Mouse (Mus musculus) limb, embryonic 14.5 days (tissue): ENCODE measurements around the gene Zfp239. TPM values are rescaled to one million over a fixed set of nuclear protein-coding genes. Genes with fewer than 3 reads are reported as not detected.
A peak's percentile ranks its signal among the peaks of the same experiment; 100 is the strongest.
"Not testable (repeated sequence)": the region's sequence is repeated elsewhere in the genome, so short reads cannot be mapped to it uniquely, and the experiment has no call there.

Experiments used
- ATAC-seq: fragments of 200-750 bp; cut with Nextera tagmentation; 2 replicates; pipeline ENCODE4 v1.8.0; 2017; ENCODE audit warnings: low read depth, moderate number of reproducible peaks, moderate TSS enrichment; ENCODE audit not compliant: low FRiP score
- DNase-seq: peaks from one replicate; pipeline ENCODE4 v3.0.0-alpha.2; 2015; ENCODE audit warnings: low spot score
- H3K27ac ChIP-seq: fragments of 300-500 bp; sonication (generic); replicated peaks from 2 replicates; pipeline ENCODE4 v1.5.1; 2014; ENCODE audit warnings: low read depth, mild to moderate bottlenecking, low read length, moderate library complexity, mixed read lengths
- H3K27me3 ChIP-seq: fragments of 300-500 bp; sonication (generic); 2 replicates; pipeline ENCODE4 v1.6.1; 2014; ENCODE audit warnings: low read length, mixed read lengths; ENCODE audit not compliant: control insufficient read depth, insufficient read depth
- H3K36me3 ChIP-seq: fragments of 300-500 bp; sonication (generic); 2 replicates; pipeline ENCODE4 v1.6.1; 2014; ENCODE audit warnings: mild to moderate bottlenecking, low read length, moderate library complexity, mixed read lengths; ENCODE audit not compliant: control insufficient read depth, insufficient read depth
- H3K4me1 ChIP-seq: fragments of 300-500 bp; sonication (generic); 2 replicates; pipeline ENCODE4 v1.6.1; 2014; ENCODE audit warnings: antibody characterized with exemption, low read length, mixed read lengths; ENCODE audit not compliant: control insufficient read depth, insufficient read depth
- H3K4me2 ChIP-seq: fragments of 300-500 bp; sonication (generic); replicated peaks from 2 replicates; pipeline ENCODE4 v1.6.1; 2014; ENCODE audit warnings: low read depth, mild to moderate bottlenecking, low read length, moderate library complexity; ENCODE audit not compliant: severe bottlenecking
- H3K4me3 ChIP-seq: fragments of 300-500 bp; sonication (generic); replicated peaks from 2 replicates; pipeline ENCODE4 v1.5.1; 2014; ENCODE audit warnings: low read length
- H3K9ac ChIP-seq: fragments of 300-500 bp; sonication (generic); 2 replicates; pipeline ENCODE4 v1.6.1; 2014; ENCODE audit warnings: mild to moderate bottlenecking, low read depth, low read length, moderate library complexity; ENCODE audit not compliant: severe bottlenecking
- H3K9me3 ChIP-seq: fragments of 300-500 bp; sonication (generic); 2 replicates; pipeline ENCODE4 v1.6.1; 2016; ENCODE audit warnings: low read length; ENCODE audit not compliant: control insufficient read depth
- POLR2A ChIP-seq: fragments of 200-500 bp; IDR thresholded peaks from 2 replicates; pipeline ENCODE4 v1.8.0; 2012; ENCODE audit warnings: inconsistent platforms, mild to moderate bottlenecking, moderate library complexity, borderline replicate concordance; ENCODE audit not compliant: insufficient read depth, insufficient read length; ENCODE audit errors: extremely low read depth
- WGBS: fragments of 180-500 bp; shearing (Covaris S2); extraction: QIAGEN DNeasy Blood & Tissue Kit; methylation state at CpG from one replicate; pipeline ENCODE4 v1.1.7; 2014; 5-methylcytosine and 5-hydroxymethylcytosine counted together
- polyA plus RNA-seq, 2 experiments: library from polyadenylated mRNA; depleted of rRNA in 1 of 2; stranded (reverse) in 1 of 2; unstranded in 1 of 2; fragments of >200 nt; fragmentation: Nextera tagmentation in 1 of 2; extraction: Ambion mirVana in 1 of 2; gene quantifications; 2 replicates each; pipeline versions ENCODE4 v1.2.1 to v1.2.3; 2012 to 2014

The Zfp239 gene
- polyA plus RNA-seq, 2 experiments = 7.4 to 11.8 TPM

DNA sequence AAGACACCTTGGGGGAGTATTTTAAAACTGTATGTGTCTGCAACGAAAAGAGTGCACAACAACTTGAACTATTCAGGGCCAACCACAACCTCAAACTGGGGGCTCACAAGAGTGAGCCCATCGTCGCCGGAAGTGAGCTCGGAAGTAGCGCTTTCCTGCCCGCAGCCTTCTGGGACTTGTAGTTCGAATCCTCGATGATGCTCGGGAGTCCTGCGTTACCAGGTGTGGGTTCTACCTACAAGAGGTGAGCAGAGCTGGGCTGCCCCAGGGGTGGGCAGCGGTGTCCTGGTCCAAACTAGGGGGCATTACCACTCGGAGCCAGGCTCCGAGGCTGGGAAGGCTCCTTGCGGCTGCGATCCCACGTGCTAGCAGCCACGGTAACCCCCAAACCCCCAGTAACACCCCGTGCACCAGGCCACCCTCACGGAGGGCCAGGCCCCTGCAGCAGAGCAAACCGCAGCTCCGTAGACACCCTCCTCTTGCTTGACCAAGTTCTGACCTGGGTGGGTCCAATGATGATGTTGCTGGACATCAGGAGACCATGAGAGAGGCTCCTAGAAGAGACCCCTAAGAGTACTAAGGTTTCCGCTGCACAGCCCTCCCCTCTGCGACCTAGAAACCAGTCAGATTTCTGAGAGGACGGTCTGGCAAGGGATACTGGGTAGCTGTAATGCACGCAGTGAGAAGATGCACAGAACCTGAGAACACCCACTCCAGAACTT, 1.2 kb downstream of the Zfp239 start:
- Histone ChIP-seq H3K9me3 (no peaks in the 10 kb centered on the region), H3K9ac (peak overlapping the region; percentile 67), H3K4me1 (0 out of 2 replicates have a peak, but pooled peaks cover 5% of the 10 kb centered on the region), H3K4me2 (peak overlapping the region; percentile 75), H3K4me3 (peak overlapping the region; percentile 64), H3K27ac (no peak overlapping the region), H3K36me3 (no peaks in the 10 kb centered on the region), H3K27me3 (no peaks in the 10 kb centered on the region)
- TF ChIP-seq POLR2A = 0 out of 2 replicates have a peak, but pooled peaks have one; percentile 8
- DNase-seq (peak; percentile 71), ATAC-seq (peak; percentile 82)
- WGBS = 4% methylated on average over 26 of the region's 26 CpGs

GRCm38 (mm10) chr6:117863751-117864150, 1.9 kb downstream of the Zfp239 start:
- H3K27ac ChIP-seq = no peak overlapping the region
- no peak for TF ChIP-seq POLR2A
- H3K27me3 ChIP-seq = no peaks in the 10 kb centered on the region
- no peaks in the 10 kb centered on the region for H3K36me3 ChIP-seq
- H3K4me1 ChIP-seq = 0 out of 2 replicates have a peak, but pooled peaks cover 5% of the 10 kb centered on the region
- DNase-seq (no peak), ATAC-seq (no peak)
- no peak overlapping the region for H3K9ac ChIP-seq
- WGBS = 95% methylated on average over 8 of the region's 8 CpGs
- H3K4me3 ChIP-seq = peak overlapping the region; percentile 64
- H3K9me3 ChIP-seq = no peaks in the 10 kb centered on the region
- peak overlapping the region; percentile 75 for H3K4me2 ChIP-seq

DNA sequence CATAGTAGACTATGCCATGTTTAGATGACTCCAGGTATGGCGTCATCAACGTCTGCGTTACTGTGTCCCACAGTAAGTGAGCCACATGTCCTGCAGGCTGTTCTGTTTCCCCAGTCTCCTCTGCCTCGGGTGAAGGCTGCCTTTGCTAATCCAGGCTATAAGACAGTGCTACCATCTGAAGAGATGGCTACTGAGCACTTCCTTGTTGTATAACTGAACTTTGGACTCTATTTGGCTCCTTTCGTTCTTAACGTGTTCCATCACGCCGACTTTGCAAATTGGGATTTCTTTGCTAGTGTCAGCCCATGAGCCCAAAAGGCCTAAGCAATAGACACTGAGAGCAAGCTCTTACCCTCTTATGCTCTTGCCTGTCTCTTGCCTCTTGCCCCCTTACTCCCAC, 6.3 kb downstream of the Zfp239 start:
- Histone ChIP-seq H3K9me3 (no peaks in the 10 kb centered on the region), H3K36me3 (no peaks in the 10 kb centered on the region), H3K4me1 (0 out of 2 replicates have a peak, but pooled peaks cover 5% of the 10 kb centered on the region), H3K9ac (no peak overlapping the region), H3K27me3 (no peaks in the 10 kb centered on the region), H3K27ac (no peak overlapping the region), H3K4me2 (no peak overlapping the region), H3K4me3 (no peak overlapping the region)
- DNase-seq (no peak), ATAC-seq (no peak)
- 85% methylated on average over 8 of the region's 8 CpGs for WGBS
- TF ChIP-seq POLR2A = no peak

DNA sequence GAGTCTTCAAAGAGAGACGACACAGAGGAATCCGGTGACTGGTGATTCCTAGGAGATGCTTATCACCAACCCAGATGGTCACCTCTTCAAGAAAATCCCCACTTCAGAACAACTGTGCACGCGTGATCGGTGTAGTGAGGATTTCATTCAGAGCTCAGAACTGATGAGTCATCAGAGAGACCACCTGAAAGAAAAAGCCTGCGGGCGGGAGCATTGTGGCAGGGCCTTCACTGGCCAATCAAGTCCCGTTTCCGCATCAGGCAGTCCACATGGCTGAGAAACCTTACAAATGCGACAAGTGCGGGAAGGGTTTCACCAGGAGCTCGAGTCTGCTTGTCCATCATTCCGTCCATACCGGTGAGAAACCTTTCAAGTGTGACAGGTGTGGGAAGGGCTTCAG, 9.1 kb downstream of the Zfp239 start:
- no peaks in the 10 kb centered on the region for H3K27me3 ChIP-seq
- ATAC-seq (no peak), DNase-seq (no peak)
- H3K27ac ChIP-seq = no peak overlapping the region
- H3K9me3 ChIP-seq = no peaks in the 10 kb centered on the region
- no peak for TF ChIP-seq POLR2A
- no peaks in the 10 kb centered on the region for H3K36me3 ChIP-seq
- no peak overlapping the region for H3K4me2 ChIP-seq
- WGBS = 80% methylated on average over 14 of the region's 14 CpGs
- no peak overlapping the region for H3K9ac ChIP-seq
- H3K4me3 ChIP-seq = no peak overlapping the region
- no peaks in the 10 kb centered on the region for H3K4me1 ChIP-seq

DNA sequence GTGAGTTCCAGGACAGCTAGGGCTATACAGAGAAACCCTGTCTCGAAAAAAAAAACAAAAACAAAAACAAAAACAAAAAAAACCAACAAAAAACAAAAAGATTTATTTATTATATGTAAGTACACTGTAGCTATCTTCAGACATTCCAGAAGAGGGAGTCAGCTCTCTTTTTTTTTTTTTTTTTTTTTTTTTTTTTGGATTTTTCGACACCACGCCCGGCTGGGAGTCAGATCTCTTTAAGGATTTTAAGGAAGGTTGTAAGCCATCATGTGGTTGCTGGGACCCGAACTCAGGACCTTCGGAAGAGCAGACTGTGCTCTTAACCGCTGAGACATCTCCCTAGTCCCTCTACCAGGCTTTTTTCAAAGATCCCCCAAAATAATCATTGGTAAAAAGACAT, 11.6 kb downstream of the Zfp239 start:
- not testable (repeated sequence) for DNase-seq, H3K27me3 ChIP-seq, ATAC-seq, H3K4me1 ChIP-seq, H3K36me3 ChIP-seq, H3K9ac ChIP-seq, H3K27ac ChIP-seq, H3K4me2 ChIP-seq, H3K9me3 ChIP-seq, H3K4me3 ChIP-seq
- WGBS = 94% methylated on average over 7 of the region's 7 CpGs
